Mouse (Mus musculus) embryo, embryonic 10.5 days (tissue): ENCODE measurements around the gene S100a4.
A peak's percentile ranks its signal among the peaks of the same experiment; 100 is the strongest.

ENCODE experiments used
- DNase-seq: peaks from one replicate; pipeline ENCODE4 v3.0.0-alpha.2; 2015; ENCODE audit warnings: low spot score

Gene S100a4

GRCm38 (mm10) chr3:90625496-90625895, 21.9 kb downstream of the S100a4 start:
- no peak for DNase-seq

- no peak for DNase-seq
Observed at GRCm38 (mm10) chr3:90626266-90627021, 22.9 kb downstream of the S100a4 start.

- no peak for DNase-seq
Observed at GRCm38 (mm10) chr3:90627366-90627765, 23.8 kb downstream of the S100a4 start.

GRCm38 (mm10) chr3:90627807-90628206, 24.2 kb downstream of the S100a4 start:
- DNase-seq, result peak; percentile 26

- DNase-seq, result no peak
Observed at GRCm38 (mm10) chr3:90629298-90629697, 25.7 kb downstream of the S100a4 start.

GRCm38 (mm10) chr3:90631984-90632383, 28.4 kb downstream of the S100a4 start:
- no peak for DNase-seq

- no peak for DNase-seq
Observed at GRCm38 (mm10) chr3:90638511-90639275, 35.1 kb downstream of the S100a4 start.

GRCm38 (mm10) chr3:90639511-90640154, 36.1 kb downstream of the S100a4 start:
- DNase-seq, result peak; percentile 55

GRCm38 (mm10) chr3:90640981-90641380, 37.4 kb downstream of the S100a4 start:
- no peak for DNase-seq

GRCm38 (mm10) chr3:90644220-90644619, 40.6 kb downstream of the S100a4 start:
- peak; percentile 47 for DNase-seq

GRCm38 (mm10) chr3:90647291-90647690, 43.7 kb downstream of the S100a4 start:
- DNase-seq, result no peak

- DNase-seq, result no peak
Observed at GRCm38 (mm10) chr3:90648981-90649380, 45.4 kb downstream of the S100a4 start.

- no peak for DNase-seq
Observed at GRCm38 (mm10) chr3:90649832-90650231, 46.3 kb downstream of the S100a4 start.

GRCm38 (mm10) chr3:90652878-90653508, 49.4 kb downstream of the S100a4 start:
- peak; percentile 93 for DNase-seq

- no peak for DNase-seq
Observed at GRCm38 (mm10) chr3:90653717-90654116, 50.1 kb downstream of the S100a4 start, which contains the start of gene S100a7a. S100a7a (plus strand) TSS chr3:90654017.
